Mouse (Mus musculus) intestine, embryonic 14.5 days (tissue): ENCODE results near the gene Gm8332. TPM values are rescaled to one million over a fixed set of nuclear protein-coding genes. Genes with fewer than 3 reads are reported as not detected.
"Not testable (repeated sequence)": the region's sequence is repeated elsewhere in the genome, so short reads cannot be mapped to it uniquely, and the experiment has no call there.

Experiments used
- ATAC-seq: fragments of 200-750 bp; cut with Nextera tagmentation; replicated peaks from 2 replicates; pipeline ENCODE4 v1.8.0; 2017; ENCODE audit warnings: low read depth, moderate number of reproducible peaks, moderate TSS enrichment, moderate library complexity; ENCODE audit not compliant: low FRiP score, low TSS enrichment
- DNase-seq: peaks from one replicate; pipeline ENCODE4 v3.0.0-alpha.2; 2018; ENCODE audit warnings: low spot score
- H3K27ac ChIP-seq: fragments of 300-500 bp; sonication (generic); 2 replicates; pipeline ENCODE4 v1.5.1; 2014; ENCODE audit warnings: low read depth, mild to moderate bottlenecking, control low read depth
- H3K27me3 ChIP-seq: fragments of 300-500 bp; sonication (generic); replicated peaks from 2 replicates; pipeline ENCODE4 v1.6.1; 2014; ENCODE audit warnings: low read length, control low read depth; ENCODE audit not compliant: control insufficient read depth, insufficient read depth
- H3K36me3 ChIP-seq: fragments of 300-500 bp; sonication (generic); 2 replicates; pipeline ENCODE4 v1.6.1; 2014; ENCODE audit warnings: low read length, control low read depth; ENCODE audit not compliant: control insufficient read depth, insufficient read depth
- H3K4me1 ChIP-seq: fragments of 300-500 bp; sonication (generic); replicated peaks from 2 replicates; pipeline ENCODE4 v1.6.1; 2014; ENCODE audit warnings: low read length, control low read depth, mixed read lengths; ENCODE audit not compliant: control insufficient read depth, insufficient read depth
- H3K4me2 ChIP-seq: fragments of 300-500 bp; sonication (generic); 2 replicates; pipeline ENCODE4 v1.6.1; 2014; ENCODE audit warnings: low read length
- H3K4me3 ChIP-seq: fragments of 300-500 bp; sonication (generic); 2 replicates; pipeline ENCODE4 v1.5.1; 2014; ENCODE audit warnings: low read depth, low read length, control low read depth, mixed read lengths
- H3K9ac ChIP-seq: fragments of 300-500 bp; sonication (generic); 2 replicates; pipeline ENCODE4 v1.6.1; 2014; ENCODE audit warnings: mild to moderate bottlenecking, low read length
- H3K9me3 ChIP-seq: fragments of 300-500 bp; sonication (generic); 2 replicates; pipeline ENCODE4 v1.6.1; 2016; ENCODE audit warnings: low read length, control low read depth; ENCODE audit not compliant: control insufficient read depth
- WGBS: fragments of 180-500 bp; shearing (Covaris S2); extraction: QIAGEN DNeasy Blood & Tissue Kit; methylation state at CpG from one replicate; pipeline ENCODE4 v1.1.7; 2014; 5-methylcytosine and 5-hydroxymethylcytosine counted together
- polyA plus RNA-seq: library from polyadenylated mRNA; unstranded; fragments of >200 nt; fragmentation: Nextera tagmentation; extraction: Ambion mirVana; gene quantifications from 2 replicates; pipeline ENCODE4 v1.2.1, GENCODE M21; 2014

The Gm8332 gene
- polyA plus RNA-seq, 1 experiment from 2014 or later = not detected

DNA sequence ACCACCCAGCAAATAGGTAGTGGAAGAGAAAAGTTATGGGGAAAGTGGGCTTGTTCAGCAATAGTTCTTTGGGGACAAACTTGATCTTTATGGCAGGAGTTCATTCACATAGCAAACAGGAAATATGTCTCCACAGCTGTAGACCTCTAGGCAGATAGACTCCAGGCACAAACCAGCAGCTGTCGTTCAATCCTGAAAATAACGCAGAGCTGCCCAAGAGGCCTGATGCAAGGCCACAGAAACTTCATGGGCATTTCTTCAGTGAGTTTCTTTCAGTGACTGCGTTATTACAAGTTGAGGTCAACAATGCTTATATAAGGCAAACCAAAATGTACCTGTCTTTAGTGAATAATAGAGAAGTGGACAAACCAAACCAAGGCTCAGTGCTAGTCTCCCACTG, 30.5 kb downstream of the Gm8332 start:
- Histone ChIP-seq H3K36me3 (no peaks in the 10 kb centered on the region), H3K4me1 (no peaks in the 10 kb centered on the region), H3K4me2 (no peak overlapping the region), H3K27ac (no peak overlapping the region), H3K27me3 (no peaks in the 10 kb centered on the region), H3K4me3 (no peak overlapping the region), H3K9ac (no peak overlapping the region), H3K9me3 (no peaks in the 10 kb centered on the region)
- no peak for DNase-seq
- ATAC-seq = no peak
- 85% methylated on average over 3 of the region's 3 CpGs for WGBS

DNA sequence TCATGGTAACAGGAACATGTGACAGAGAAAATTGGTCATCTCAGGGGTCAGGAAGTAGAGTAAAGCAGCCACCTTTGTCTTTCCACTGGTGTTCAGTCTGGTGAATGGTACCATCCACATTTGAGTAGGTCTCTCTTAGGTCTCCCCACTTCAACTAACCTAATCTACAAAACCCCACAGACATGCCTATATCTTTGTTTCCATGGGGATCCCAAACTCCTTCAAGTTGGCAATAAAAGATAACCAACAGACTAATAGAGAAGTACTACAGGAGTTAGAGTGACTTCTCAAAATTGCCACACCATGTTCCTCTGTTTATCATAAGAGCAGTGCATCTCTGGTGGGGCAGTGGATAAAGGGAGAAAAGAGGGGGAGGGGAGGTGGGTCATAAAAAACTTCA, 31.8 kb downstream of the Gm8332 start:
- not testable (repeated sequence) for H3K9me3 ChIP-seq, H3K36me3 ChIP-seq, H3K27me3 ChIP-seq, H3K9ac ChIP-seq, ATAC-seq, DNase-seq, H3K27ac ChIP-seq, H3K4me2 ChIP-seq, H3K4me1 ChIP-seq, H3K4me3 ChIP-seq

GRCm38 (mm10) chr12:88214641-88215040, 35.3 kb downstream of the Gm8332 start:
- no peak for ATAC-seq
- Histone ChIP-seq H3K4me3 (no peak overlapping the region), H3K4me1 (no peaks in the 10 kb centered on the region), H3K9ac (no peak overlapping the region), H3K4me2 (no peak overlapping the region), H3K36me3 (no peaks in the 10 kb centered on the region), H3K9me3 (no peaks in the 10 kb centered on the region), H3K27ac (no peak overlapping the region), H3K27me3 (no peaks in the 10 kb centered on the region)
- WGBS = 87% methylated on average over 12 of the region's 12 CpGs
- DNase-seq = no peak

GRCm38 (mm10) chr12:88211458-88211857, 38.4 kb downstream of the Gm8332 start:
- WGBS = 85% methylated on average over 9 of the region's 9 CpGs
- not testable (repeated sequence) for DNase-seq, H3K9ac ChIP-seq, H3K9me3 ChIP-seq, H3K27ac ChIP-seq, H3K4me3 ChIP-seq, H3K27me3 ChIP-seq, ATAC-seq, H3K4me2 ChIP-seq, H3K4me1 ChIP-seq, H3K36me3 ChIP-seq

DNA sequence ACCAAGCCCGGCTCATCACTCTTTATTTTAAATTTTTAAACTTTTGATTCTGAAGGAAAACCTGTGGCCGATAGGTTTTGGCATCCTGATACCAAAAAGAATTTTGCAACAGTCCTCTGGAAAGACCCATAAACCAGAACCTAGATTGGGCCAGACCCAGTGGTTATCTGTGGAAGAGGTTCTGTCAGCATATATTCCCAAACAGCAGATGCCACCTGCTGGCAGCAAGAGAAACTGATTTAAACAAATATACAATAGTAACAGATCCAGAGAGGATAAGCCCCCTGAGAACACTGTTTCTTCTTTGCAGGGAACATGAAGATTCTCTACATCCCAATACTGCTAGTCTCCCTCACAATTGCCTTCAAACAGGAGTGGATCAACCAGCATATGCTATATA, 47.0 kb downstream of the Gm8332 start:
- H3K4me2 ChIP-seq = no peak overlapping the region
- H3K9me3 ChIP-seq = no peaks in the 10 kb centered on the region
- DNase-seq (no peak), ATAC-seq (no peak)
- 87% methylated on average over 2 of the region's 2 CpGs for WGBS
- no peaks in the 10 kb centered on the region for H3K36me3 ChIP-seq
- H3K27me3 ChIP-seq = no peaks in the 10 kb centered on the region
- H3K4me3 ChIP-seq = no peak overlapping the region
- no peaks in the 10 kb centered on the region for H3K4me1 ChIP-seq
- H3K27ac ChIP-seq = no peak overlapping the region
- H3K9ac ChIP-seq = no peak overlapping the region

Other genes with a start within 250 kb of the Gm8332 start
- not detected in 2 replicates for gene Gm2075, start 238.3 kb downstream of the Gm8332 start, polyA plus RNA-seq
- not detected in 2 replicates for gene Gm6803, start 231.3 kb downstream of the Gm8332 start, polyA plus RNA-seq
- not detected in 2 replicates for gene Gm2056, start 223.1 kb downstream of the Gm8332 start, polyA plus RNA-seq
- gene Gm16368, start 166.4 kb downstream of the Gm8332 start, polyA plus RNA-seq = not detected in 2 replicates
- not detected in 2 replicates for gene Gm10436, start 68.0 kb downstream of the Gm8332 start, polyA plus RNA-seq
- gene Gm5662, start 24.4 kb upstream of the Gm8332 start, polyA plus RNA-seq = not detected in 2 replicates
- gene Gm5039, start 73.9 kb upstream of the Gm8332 start, polyA plus RNA-seq = not detected in 2 replicates
- 12.3 and 15.7 TPM in 2 replicates for gene Adck1, start 110.5 kb upstream of the Gm8332 start, polyA plus RNA-seq